Mouse (Mus musculus) heart, adult 2 months (tissue): ENCODE data around the gene Snx25.

Experiments
- CTCF ChIP-seq: fragments of 200-600 bp; IDR thresholded peaks from 2 replicates; pipeline ENCODE4 v1.8.1; 2022; ENCODE audit warnings: antibody characterized with exemption, mild to moderate bottlenecking, moderate library complexity
- EP300 ChIP-seq: fragments of 200-500 bp; IDR thresholded peaks from 2 replicates; pipeline ENCODE4 v1.6.1; 2011; ENCODE audit warnings: low read depth, low read length, control low read depth; ENCODE audit not compliant: insufficient read depth
- POLR2A ChIP-seq: fragments of 200-500 bp; IDR thresholded peaks from 2 replicates; pipeline ENCODE4 v1.6.1; 2011; ENCODE audit warnings: mild to moderate bottlenecking, low read depth, low read length, control low read depth; ENCODE audit not compliant: insufficient read depth

GRCm38 (mm10) chr8:46024392-46024791 lies 127.6 kb downstream of the Snx25 start:
- TF ChIP-seq CTCF (no peak), POLR2A (no peak), EP300 (no peak)
